Mouse (Mus musculus) thymus, postnatal 36 days (tissue): ENCODE measurements around the gene Gpr153.

Source experiments
- DNase-seq, 2 experiments: peaks; one replicate each; pipeline ENCODE4 v3.0.0; 2022; ENCODE audit warnings: mixed read lengths in 2 of 2

The Gpr153 gene

GRCm38 (mm10) chr4:152290385-152290784, 16.4 kb downstream of the Gpr153 start:
- DNase-seq: no peak

- no peak for DNase-seq
Observed at GRCm38 (mm10) chr4:152290991-152291390, 17.0 kb downstream of the Gpr153 start.

- DNase-seq: no peak
Observed at GRCm38 (mm10) chr4:152291562-152291961, 17.5 kb downstream of the Gpr153 start, which contains the start of gene Hes3. Gene Hes3, minus strand, starts transcription at chr4:152291662.

GRCm38 (mm10) chr4:152292102-152292765, 18.2 kb downstream of the Gpr153 start:
- no peak for DNase-seq

- no peak for DNase-seq
Observed at GRCm38 (mm10) chr4:152294188-152294929, 20.3 kb downstream of the Gpr153 start.

GRCm38 (mm10) chr4:152295916-152296315, 21.9 kb downstream of the Gpr153 start:
- peak in 1 of 2 experiments; percentile 48 for DNase-seq

GRCm38 (mm10) chr4:152296371-152296770, 22.3 kb downstream of the Gpr153 start:
- DNase-seq: no peak

GRCm38 (mm10) chr4:152296874-152297861, 23.1 kb downstream of the Gpr153 start, which contains the start of gene Icmt:
Gene Icmt, plus strand, starts transcription at chr4:152297227.
- DNase-seq: peak; percentile 100

- no peak for DNase-seq
Observed at GRCm38 (mm10) chr4:152298836-152299235, 24.8 kb downstream of the Gpr153 start.

GRCm38 (mm10) chr4:152300375-152300774, 26.3 kb downstream of the Gpr153 start:
- no peak for DNase-seq

GRCm38 (mm10) chr4:152302012-152302411, 28.0 kb downstream of the Gpr153 start:
- no peak for DNase-seq

GRCm38 (mm10) chr4:152303172-152303571, 29.1 kb downstream of the Gpr153 start:
- DNase-seq: no peak

- no peak for DNase-seq
Observed at GRCm38 (mm10) chr4:152304685-152305084, 30.7 kb downstream of the Gpr153 start.

GRCm38 (mm10) chr4:152305991-152306390, 32.0 kb downstream of the Gpr153 start:
- no peak for DNase-seq

GRCm38 (mm10) chr4:152307542-152307941, 33.5 kb downstream of the Gpr153 start:
- DNase-seq: no peak

GRCm38 (mm10) chr4:152312186-152312585, 38.2 kb downstream of the Gpr153 start:
- DNase-seq: no peak

GRCm38 (mm10) chr4:152313211-152313632, 39.2 kb downstream of the Gpr153 start:
- no peak for DNase-seq

- DNase-seq: no peak
Observed at GRCm38 (mm10) chr4:152313934-152314333, 39.9 kb downstream of the Gpr153 start.

GRCm38 (mm10) chr4:152315498-152316213, 41.6 kb downstream of the Gpr153 start:
- DNase-seq: no peak

- DNase-seq: no peak
Observed at GRCm38 (mm10) chr4:152317631-152318033, 43.6 kb downstream of the Gpr153 start.

GRCm38 (mm10) chr4:152318517-152319234, 44.6 kb downstream of the Gpr153 start, which contains the start of gene Rnf207:
Gene Rnf207, minus strand, starts transcription at chr4:152318993.
- peak; percentile 38 to 49 for DNase-seq
